Mouse (Mus musculus): ENCODE data around the gene Gas2l3. TPM values are rescaled to one million over a fixed set of nuclear protein-coding genes. Genes with fewer than 3 reads are reported as not detected.

Gene Gas2l3
- total RNA-seq, 1 experiment, result 25.5 TPM

- in situ Hi-C loops (cut with MboI; ENCODE audit: low sequenced_read_pairs in 2 of 2, unreplicated experiment in 2 of 2), result no loop called here
- no peak overlapping the region for H3K4me3 ChIP-seq (ENCODE audit: insufficient read depth in 1 of 2, low read depth in 1 of 2, low read length in 2 of 2, poor library complexity in 1 of 2, severe bottlenecking in 1 of 2)
- TF ChIP-seq HCFC1 (IDR thresholded peaks at IDR 0.05; ENCODE audit: borderline replicate concordance, insufficient read depth, low read length), result no peak
- TF ChIP-seq CHD2 (IDR thresholded peaks at IDR 0.05; ENCODE audit: low read depth, low read length), result no peak
- no peak for TF ChIP-seq ZC3H11A (IDR thresholded peaks at IDR 0.05; ENCODE audit: borderline replicate concordance, low read depth, low read length)
- TF ChIP-seq MAFK (IDR thresholded peaks at IDR 0.05; ENCODE audit: insufficient read depth, low read depth, low read length), result no peak
- no peak for TF ChIP-seq ZNF384 (IDR thresholded peaks at IDR 0.05; ENCODE audit: low read depth, low read length)
- no peak for DNase-seq (ENCODE audit: low read depth, low spot score)
- no peak overlapping the region for H3K9ac ChIP-seq (ENCODE audit: insufficient read depth, low read depth, low read length, poor library complexity, severe bottlenecking)
- no peaks in the 10 kb centered on the region for H3K9me3 ChIP-seq (ENCODE audit: control insufficient read depth, insufficient read depth, low read depth, low read length)
- no peak overlapping the region for H3K27ac ChIP-seq (ENCODE audit: insufficient read depth, low read depth, low read length, poor library complexity, severe bottlenecking)
- peaks cover 3% of the 10 kb centered on the region; the same call in 1 of the 2 replicates for H3K36me3 ChIP-seq (ENCODE audit: control insufficient read depth, insufficient read depth, low read length, poor library complexity, severe bottlenecking)
- H3K4me1 ChIP-seq (ENCODE audit: control insufficient read depth in 2 of 2, insufficient read depth in 2 of 2, low read length in 2 of 2, poor library complexity in 1 of 2), result peaks cover 3 to 11% of the 10 kb centered on the region in 2 experiments; a peak in 3 of 4 replicates
Observed at GRCm38 (mm10) chr10:89439380-89439779, 4.4 kb downstream of the Gas2l3 start.

DNA sequence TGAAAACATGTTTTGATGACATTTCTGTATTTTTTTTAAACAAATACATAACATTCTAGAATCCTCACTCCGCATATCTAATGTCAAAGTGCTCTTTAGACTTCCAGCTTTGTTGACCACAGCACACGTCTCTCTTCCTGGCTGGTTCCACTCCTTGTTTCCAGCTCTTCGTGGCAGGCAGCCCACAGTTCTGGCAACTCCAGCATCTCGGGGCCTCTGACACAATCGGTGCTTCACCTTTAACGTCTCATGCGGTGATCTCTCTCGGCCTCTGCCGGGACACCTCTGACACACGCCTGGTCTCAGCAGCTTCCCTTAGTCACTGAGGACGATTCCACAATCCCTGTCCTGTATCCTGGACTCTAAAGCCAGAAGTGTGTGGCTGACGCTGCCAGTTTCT is 5.8 kb downstream of the Gas2l3 start:
- Histone ChIP-seq H3K9ac (ENCODE audit: insufficient read depth, low read depth, low read length, poor library complexity, severe bottlenecking) (no peak overlapping the region), H3K4me1 (ENCODE audit: control insufficient read depth in 2 of 2, insufficient read depth in 2 of 2, low read length in 2 of 2, poor library complexity in 1 of 2) (peaks cover 3 to 12% of the 10 kb centered on the region in 2 experiments; a peak in 3 of 4 replicates), H3K9me3 (ENCODE audit: control insufficient read depth, insufficient read depth, low read depth, low read length) (no peaks in the 10 kb centered on the region), H3K27ac (ENCODE audit: insufficient read depth, low read depth, low read length, poor library complexity, severe bottlenecking) (no peak overlapping the region), H3K36me3 (ENCODE audit: control insufficient read depth, insufficient read depth, low read length, poor library complexity, severe bottlenecking) (peaks cover 6% of the 10 kb centered on the region; the same call in 1 of the 2 replicates), H3K4me3 (ENCODE audit: insufficient read depth in 1 of 2, low read depth in 1 of 2, low read length in 2 of 2, poor library complexity in 1 of 2, severe bottlenecking in 1 of 2) (no peak overlapping the region)
- no peak for DNase-seq (ENCODE audit: low read depth, low spot score)
- in situ Hi-C loops (cut with MboI; ENCODE audit: low sequenced_read_pairs in 2 of 2, unreplicated experiment in 2 of 2), result no loop called here
- no peak for TF ChIP-seq MAFK (IDR thresholded peaks at IDR 0.05; ENCODE audit: insufficient read depth, low read depth, low read length)
- no peak for TF ChIP-seq CHD2 (IDR thresholded peaks at IDR 0.05; ENCODE audit: low read depth, low read length)
- TF ChIP-seq ZNF384 (IDR thresholded peaks at IDR 0.05; ENCODE audit: low read depth, low read length), result no peak
- TF ChIP-seq HCFC1 (IDR thresholded peaks at IDR 0.05; ENCODE audit: borderline replicate concordance, insufficient read depth, low read length), result no peak
- no peak for TF ChIP-seq ZC3H11A (IDR thresholded peaks at IDR 0.05; ENCODE audit: borderline replicate concordance, low read depth, low read length)

GRCm38 (mm10) chr10:89437472-89437871 is 6.3 kb downstream of the Gas2l3 start:
- TF ChIP-seq ZNF384 (IDR thresholded peaks at IDR 0.05; ENCODE audit: low read depth, low read length) (no peak), MAFK (IDR thresholded peaks at IDR 0.05; ENCODE audit: insufficient read depth, low read depth, low read length) (no peak), CHD2 (IDR thresholded peaks at IDR 0.05; ENCODE audit: low read depth, low read length) (no peak), ZC3H11A (IDR thresholded peaks at IDR 0.05; ENCODE audit: borderline replicate concordance, low read depth, low read length) (no peak), HCFC1 (IDR thresholded peaks at IDR 0.05; ENCODE audit: borderline replicate concordance, insufficient read depth, low read length) (no peak)
- Histone ChIP-seq H3K4me1 (ENCODE audit: control insufficient read depth in 2 of 2, insufficient read depth in 2 of 2, low read length in 2 of 2, poor library complexity in 1 of 2) (peaks cover under 1 to 14% of the 10 kb centered on the region in 2 experiments), H3K9me3 (ENCODE audit: control insufficient read depth, insufficient read depth, low read depth, low read length) (no peaks in the 10 kb centered on the region), H3K27ac (ENCODE audit: insufficient read depth, low read depth, low read length, poor library complexity, severe bottlenecking) (no peak overlapping the region), H3K9ac (ENCODE audit: insufficient read depth, low read depth, low read length, poor library complexity, severe bottlenecking) (no peak overlapping the region), H3K4me3 (ENCODE audit: insufficient read depth in 1 of 2, low read depth in 1 of 2, low read length in 2 of 2, poor library complexity in 1 of 2, severe bottlenecking in 1 of 2) (no peak overlapping the region), H3K36me3 (ENCODE audit: control insufficient read depth, insufficient read depth, low read length, poor library complexity, severe bottlenecking) (peaks cover 7% of the 10 kb centered on the region; the same call in 1 of the 2 replicates)
- DNase-seq (ENCODE audit: low read depth, low spot score), result no peak
- in situ Hi-C loops (cut with MboI; ENCODE audit: low sequenced_read_pairs in 2 of 2, unreplicated experiment in 2 of 2), result no loop called here

DNA sequence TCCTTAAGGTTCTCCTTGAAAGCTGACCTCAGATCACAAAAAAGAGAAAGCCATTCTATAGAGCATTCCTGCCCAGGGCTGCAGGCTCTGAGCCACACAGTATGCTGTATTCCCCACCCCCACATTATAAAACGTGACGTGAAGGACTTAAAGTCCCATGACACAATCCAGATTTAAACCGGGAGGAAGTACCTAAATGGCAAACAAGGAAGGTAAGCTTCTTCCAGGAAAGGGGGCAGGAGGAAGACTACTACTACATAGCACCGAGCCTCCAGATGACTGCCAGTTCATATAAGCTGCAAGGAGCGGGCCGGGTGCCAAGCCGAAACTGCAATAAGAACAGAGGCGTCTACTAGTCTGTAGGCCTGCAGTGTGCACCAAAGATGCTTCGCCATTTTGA is 7.8 kb downstream of the Gas2l3 start:
- no peak for DNase-seq (ENCODE audit: low read depth, low spot score)
- peaks cover 7% of the 10 kb centered on the region; the same call in 1 of the 2 replicates for H3K36me3 ChIP-seq (ENCODE audit: control insufficient read depth, insufficient read depth, low read length, poor library complexity, severe bottlenecking)
- no peak for TF ChIP-seq CHD2 (IDR thresholded peaks at IDR 0.05; ENCODE audit: low read depth, low read length)
- TF ChIP-seq MAFK (IDR thresholded peaks at IDR 0.05; ENCODE audit: insufficient read depth, low read depth, low read length), result no peak
- TF ChIP-seq ZNF384 (IDR thresholded peaks at IDR 0.05; ENCODE audit: low read depth, low read length), result no peak
- TF ChIP-seq ZC3H11A (IDR thresholded peaks at IDR 0.05; ENCODE audit: borderline replicate concordance, low read depth, low read length), result no peak
- TF ChIP-seq HCFC1 (IDR thresholded peaks at IDR 0.05; ENCODE audit: borderline replicate concordance, insufficient read depth, low read length), result no peak
- in situ Hi-C loops (cut with MboI; ENCODE audit: low sequenced_read_pairs in 2 of 2, unreplicated experiment in 2 of 2), result no loop called here
- H3K27ac ChIP-seq (ENCODE audit: insufficient read depth, low read depth, low read length, poor library complexity, severe bottlenecking), result no peak overlapping the region
- no peak overlapping the region for H3K4me3 ChIP-seq (ENCODE audit: insufficient read depth in 1 of 2, low read depth in 1 of 2, low read length in 2 of 2, poor library complexity in 1 of 2, severe bottlenecking in 1 of 2)
- no peaks in the 10 kb centered on the region for H3K9me3 ChIP-seq (ENCODE audit: control insufficient read depth, insufficient read depth, low read depth, low read length)
- no peak overlapping the region for H3K9ac ChIP-seq (ENCODE audit: insufficient read depth, low read depth, low read length, poor library complexity, severe bottlenecking)
- peaks cover 0 to 17% of the 10 kb centered on the region in 2 experiments; a peak in 3 of 4 replicates for H3K4me1 ChIP-seq (ENCODE audit: control insufficient read depth in 2 of 2, insufficient read depth in 2 of 2, low read length in 2 of 2, poor library complexity in 1 of 2)

All from ES-E14 (cell line).